Mouse (Mus musculus) lung, postnatal 0 days (tissue): ENCODE data around the gene Fam71e2.

ENCODE experiments used
- CTCF ChIP-seq: IDR thresholded peaks from 2 replicates; pipeline ENCODE4 v1.5.1; 2016; ENCODE audit warnings: antibody characterized with exemption, mild to moderate bottlenecking
- EP300 ChIP-seq: IDR thresholded peaks from 2 replicates; pipeline ENCODE4 v1.6.1; 2016; ENCODE audit warnings: antibody characterized with exemption, mild to moderate bottlenecking, control low read depth

DNA sequence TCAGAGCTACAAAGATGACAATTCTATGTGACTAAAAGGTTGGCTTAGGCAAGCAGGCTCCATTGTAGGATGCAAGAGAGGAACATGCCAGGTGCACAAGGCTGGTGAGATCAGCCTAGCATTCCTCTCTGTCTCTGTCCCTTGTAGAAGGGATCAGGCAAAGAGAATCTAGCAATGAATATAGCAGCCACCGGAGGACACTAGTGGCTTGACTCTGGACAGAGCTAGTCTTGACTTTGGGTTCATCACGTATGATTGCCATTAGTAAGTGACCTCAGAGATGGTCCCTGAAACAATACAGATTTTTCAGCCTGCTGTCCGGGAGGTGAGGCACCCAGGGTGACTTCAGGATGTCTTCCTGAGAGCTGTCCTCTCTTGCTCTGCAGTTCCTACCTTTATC, 58.5 kb downstream of the Fam71e2 start:
- TF ChIP-seq CTCF: peak; percentile 56
- no peak for TF ChIP-seq EP300
